Mouse (Mus musculus) limb, embryonic 11.5 days (tissue): ENCODE measurements around the gene Ccne1. TPM values are rescaled to one million over a fixed set of nuclear protein-coding genes. Genes with fewer than 3 reads are reported as not detected.

Source experiments
- ATAC-seq: fragments of 200-750 bp; cut with Nextera tagmentation; 2 replicates; pipeline ENCODE4 v1.8.0; 2017; ENCODE audit warnings: low read depth; ENCODE audit not compliant: insufficient number of reproducible peaks, low FRiP score, low TSS enrichment
- DNase-seq: peaks from one replicate; pipeline ENCODE4 v3.0.0-alpha.2; 2015; ENCODE audit warnings: low spot score
- H3K27ac ChIP-seq: fragments of 300-500 bp; sonication (generic); replicated peaks from 2 replicates; pipeline ENCODE4 v1.5.1; 2014; ENCODE audit warnings: low read depth, mild to moderate bottlenecking, low read length
- H3K27me3 ChIP-seq: fragments of 300-500 bp; sonication (generic); 2 replicates; pipeline ENCODE4 v1.6.1; 2014; ENCODE audit warnings: mild to moderate bottlenecking, low read length, mixed read lengths; ENCODE audit not compliant: control insufficient read depth, insufficient read depth
- H3K36me3 ChIP-seq: fragments of 300-500 bp; sonication (generic); 2 replicates; pipeline ENCODE4 v1.6.1; 2014; ENCODE audit warnings: mild to moderate bottlenecking, low read length, moderate library complexity, mixed read lengths; ENCODE audit not compliant: control insufficient read depth, insufficient read depth
- H3K4me1 ChIP-seq: fragments of 300-500 bp; sonication (generic); 2 replicates; pipeline ENCODE4 v1.6.1; 2014; ENCODE audit warnings: low read length, mixed read lengths; ENCODE audit not compliant: control insufficient read depth, insufficient read depth
- H3K4me2 ChIP-seq: fragments of 300-500 bp; sonication (generic); 2 replicates; pipeline ENCODE4 v1.6.1; 2014; ENCODE audit warnings: low read depth, mild to moderate bottlenecking, moderate library complexity; ENCODE audit not compliant: severe bottlenecking
- H3K4me3 ChIP-seq: fragments of 300-500 bp; sonication (generic); 2 replicates; pipeline ENCODE4 v1.5.1; 2014; ENCODE audit warnings: low read depth, low read length
- H3K9ac ChIP-seq: fragments of 300-500 bp; sonication (generic); 2 replicates; pipeline ENCODE4 v1.6.1; 2014; ENCODE audit warnings: mild to moderate bottlenecking, low read length
- H3K9me3 ChIP-seq: fragments of 300-500 bp; sonication (generic); 2 replicates; pipeline ENCODE4 v1.6.1; 2016; ENCODE audit warnings: low read length; ENCODE audit not compliant: control insufficient read depth
- WGBS: fragments of 180-500 bp; shearing (Covaris S2); extraction: QIAGEN DNeasy Blood & Tissue Kit; methylation state at CpG from one replicate; pipeline ENCODE4 v1.1.7; 2014; 5-methylcytosine and 5-hydroxymethylcytosine counted together
- polyA plus RNA-seq: library from polyadenylated mRNA; unstranded; fragments of >200 nt; fragmentation: Nextera tagmentation; extraction: Ambion mirVana; gene quantifications from 2 replicates; pipeline ENCODE4 v1.2.1, GENCODE M21; 2014

The Ccne1 gene
- polyA plus RNA-seq, 1 experiment from 2014 or later = 131 TPM

DNA sequence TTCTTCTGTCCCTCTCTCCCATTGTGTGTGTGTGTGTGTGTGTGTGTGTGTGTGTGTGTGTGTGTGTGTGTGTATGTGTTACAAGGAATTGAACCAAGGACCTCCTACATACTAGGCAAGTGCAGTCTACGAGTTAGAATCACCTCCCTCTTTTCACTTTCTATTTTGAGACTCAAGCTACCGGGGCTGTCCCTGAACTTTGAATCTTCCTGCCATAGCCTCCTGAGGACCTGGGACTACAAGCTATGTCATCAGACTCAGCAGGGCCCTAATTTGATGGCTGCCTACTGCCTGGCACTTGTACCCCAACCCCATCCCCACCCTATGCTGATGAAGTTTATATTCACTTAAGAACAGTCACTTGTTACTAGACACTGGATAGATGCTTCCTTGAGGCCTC lies 18.9 kb downstream of the Ccne1 start:
- Histone ChIP-seq H3K9ac (no peak overlapping the region), H3K27me3 (no peaks in the 10 kb centered on the region; the same call in 1 of the 2 replicates), H3K4me1 (peaks cover 13% of the 10 kb centered on the region; the same call in 1 of the 2 replicates), H3K4me3 (no peak overlapping the region), H3K4me2 (no peak overlapping the region), H3K27ac (no peak overlapping the region), H3K36me3 (no peaks in the 10 kb centered on the region), H3K9me3 (no peaks in the 10 kb centered on the region)
- WGBS = 66% methylated on average over 2 of the region's 2 CpGs
- ATAC-seq (no peak), DNase-seq (no peak)

DNA sequence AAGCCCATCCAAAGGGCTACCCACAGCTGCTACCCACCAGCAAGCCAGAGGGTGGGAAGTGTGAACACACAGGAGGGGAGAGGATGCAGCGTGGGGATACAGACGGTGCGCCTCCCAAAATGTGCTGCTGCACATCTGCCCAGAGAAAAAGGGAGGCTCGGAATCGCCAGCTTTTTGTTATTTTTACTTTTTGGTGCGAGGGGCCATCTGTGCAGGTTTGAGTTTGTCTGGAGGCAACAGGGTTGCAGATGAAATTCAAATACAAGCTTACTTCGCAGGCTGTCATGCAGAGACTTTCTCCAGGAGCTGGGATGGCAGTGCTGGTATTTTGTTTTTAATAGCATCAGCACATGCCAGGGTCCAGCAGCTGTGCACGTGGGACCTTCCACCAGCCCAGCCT lies 19.5 kb downstream of the Ccne1 start:
- H3K9ac ChIP-seq = no peak overlapping the region
- no peak overlapping the region for H3K27ac ChIP-seq
- no peak for ATAC-seq
- no peak overlapping the region for H3K4me3 ChIP-seq
- no peaks in the 10 kb centered on the region for H3K9me3 ChIP-seq
- no peaks in the 10 kb centered on the region for H3K36me3 ChIP-seq
- WGBS = 82% methylated on average over 8 of the region's 8 CpGs
- H3K4me1 ChIP-seq = peaks cover 10% of the 10 kb centered on the region; the same call in 1 of the 2 replicates
- DNase-seq = no peak
- no peak overlapping the region for H3K4me2 ChIP-seq
- H3K27me3 ChIP-seq = no peaks in the 10 kb centered on the region; the same call in 1 of the 2 replicates

DNA sequence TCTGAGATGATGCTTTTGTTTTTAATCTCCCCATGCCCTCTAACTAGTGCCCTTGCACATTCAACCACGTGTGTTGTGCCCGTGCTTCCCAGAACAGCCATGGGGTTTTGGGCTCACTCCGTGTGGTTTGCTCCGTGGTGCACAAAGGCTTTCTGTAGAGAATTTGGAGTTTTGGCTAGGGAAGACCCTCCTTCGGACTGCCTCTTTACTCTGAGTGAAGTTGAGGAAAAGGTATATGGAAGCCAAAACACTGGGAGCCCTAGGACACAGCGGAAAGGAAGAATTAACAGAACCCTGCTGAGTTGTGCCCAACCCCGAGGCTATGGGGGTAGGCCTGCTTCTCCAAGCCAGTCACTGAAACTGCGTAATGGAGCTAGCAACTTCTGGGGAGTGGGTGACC lies 20.9 kb downstream of the Ccne1 start:
- H3K27ac ChIP-seq = no peak overlapping the region
- ATAC-seq (no peak), DNase-seq (no peak)
- no peak overlapping the region for H3K9ac ChIP-seq
- H3K4me3 ChIP-seq = no peak overlapping the region
- no peaks in the 10 kb centered on the region for H3K9me3 ChIP-seq
- H3K4me1 ChIP-seq = peaks cover 10% of the 10 kb centered on the region; the same call in 1 of the 2 replicates
- no peaks in the 10 kb centered on the region; the same call in 1 of the 2 replicates for H3K27me3 ChIP-seq
- no peak overlapping the region for H3K4me2 ChIP-seq
- H3K36me3 ChIP-seq = no peaks in the 10 kb centered on the region
- WGBS = 38% methylated on average over 8 of the region's 8 CpGs

DNA sequence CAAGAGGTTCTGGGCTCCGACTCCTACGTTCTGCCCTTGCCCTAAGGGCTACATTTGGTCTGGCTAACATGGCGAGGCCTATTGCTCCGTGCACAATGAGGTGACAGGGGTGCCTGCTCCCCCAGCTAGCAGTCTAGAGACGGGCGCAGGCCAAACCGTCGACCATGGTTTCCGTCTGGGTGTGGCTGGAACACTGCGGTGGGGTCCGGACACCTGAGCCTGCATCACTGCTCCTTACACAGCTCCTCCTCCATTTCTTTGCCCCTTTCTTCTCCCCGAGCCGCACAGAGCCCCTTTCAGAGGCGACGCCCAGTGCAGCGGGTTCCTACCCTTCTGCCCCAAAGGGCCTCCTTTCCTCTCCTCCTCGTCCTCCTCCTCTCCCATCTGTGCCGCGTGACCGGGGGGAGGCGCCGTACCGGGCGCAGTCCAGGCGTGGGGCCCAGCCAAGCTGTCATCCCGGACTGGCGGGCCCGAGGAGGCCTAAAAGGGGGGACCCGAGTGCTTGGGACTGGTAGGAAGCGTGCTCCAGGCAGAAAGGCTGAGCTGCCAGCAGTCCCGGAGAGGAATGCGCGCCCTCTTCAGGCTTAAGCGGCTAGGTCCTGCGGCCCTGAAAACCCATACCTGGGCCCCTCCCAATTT lies 21.6 kb downstream of the Ccne1 start:
- peak overlapping the region; percentile 74 for H3K4me2 ChIP-seq
- H3K9ac ChIP-seq = peak overlapping the region; percentile 30; the same call in 1 of the 2 replicates
- ATAC-seq (peak; percentile 15), DNase-seq (peak; percentile 81)
- 2% methylated on average over 35 of the region's 35 CpGs for WGBS
- H3K4me1 ChIP-seq = peaks cover 10% of the 10 kb centered on the region; the same call in 1 of the 2 replicates
- H3K36me3 ChIP-seq = no peaks in the 10 kb centered on the region
- H3K4me3 ChIP-seq = peak overlapping the region; percentile 35
- no peaks in the 10 kb centered on the region; the same call in 1 of the 2 replicates for H3K27me3 ChIP-seq
- no peak overlapping the region for H3K27ac ChIP-seq
- no peaks in the 10 kb centered on the region for H3K9me3 ChIP-seq

DNA sequence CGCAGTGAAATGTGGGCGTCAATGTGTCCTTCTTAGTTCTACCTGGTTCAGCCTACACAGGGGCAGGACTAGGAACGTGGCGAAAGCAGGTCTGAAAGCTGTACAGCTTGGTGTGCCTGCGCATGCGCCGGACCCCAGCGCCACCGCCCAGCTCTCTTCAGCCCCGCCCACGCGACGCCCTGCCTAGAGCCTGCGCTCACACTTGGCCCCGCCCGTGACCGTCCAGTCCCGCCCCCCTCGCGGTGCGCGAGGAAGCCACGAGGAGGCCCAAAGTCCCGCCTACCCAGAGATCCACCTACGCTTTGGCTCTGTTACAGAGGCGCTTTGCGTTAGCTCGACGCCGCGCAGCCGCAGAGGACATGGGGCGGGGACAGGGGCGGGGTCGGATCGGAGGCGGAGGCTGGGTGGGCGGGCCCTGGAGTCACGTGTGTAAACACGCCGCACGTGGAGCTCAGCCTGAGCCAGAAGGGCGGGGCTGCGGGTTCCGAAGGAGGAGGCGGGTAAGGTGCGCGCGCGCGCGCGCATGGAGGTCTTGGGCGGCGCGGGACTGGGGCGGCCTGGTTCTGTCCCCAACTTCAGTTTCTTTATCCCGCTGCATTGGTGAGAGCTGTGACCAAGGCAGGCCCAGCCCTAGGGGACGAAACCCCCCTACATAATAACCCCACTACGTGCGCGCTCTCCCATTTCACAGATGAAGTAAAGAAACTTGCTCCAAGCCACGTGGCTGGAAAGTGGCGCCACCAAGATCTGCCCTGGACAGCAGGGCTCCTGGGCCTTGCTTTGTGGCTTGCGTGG lies 22.4 kb downstream of the Ccne1 start:
- no peaks in the 10 kb centered on the region for H3K9me3 ChIP-seq
- DNase-seq = peak; percentile 99
- WGBS = under 1% methylated on average over 62 of the region's 65 CpGs
- H3K4me2 ChIP-seq = peak overlapping the region; percentile 74
- H3K27ac ChIP-seq = no peak overlapping the region
- peaks cover 10% of the 10 kb centered on the region; the same call in 1 of the 2 replicates for H3K4me1 ChIP-seq
- peak; percentile 99 for ATAC-seq
- no peaks in the 10 kb centered on the region for H3K36me3 ChIP-seq
- H3K4me3 ChIP-seq = peak overlapping the region; percentile 35
- H3K9ac ChIP-seq = no peak overlapping the region
- no peaks in the 10 kb centered on the region; the same call in 1 of the 2 replicates for H3K27me3 ChIP-seq

DNA sequence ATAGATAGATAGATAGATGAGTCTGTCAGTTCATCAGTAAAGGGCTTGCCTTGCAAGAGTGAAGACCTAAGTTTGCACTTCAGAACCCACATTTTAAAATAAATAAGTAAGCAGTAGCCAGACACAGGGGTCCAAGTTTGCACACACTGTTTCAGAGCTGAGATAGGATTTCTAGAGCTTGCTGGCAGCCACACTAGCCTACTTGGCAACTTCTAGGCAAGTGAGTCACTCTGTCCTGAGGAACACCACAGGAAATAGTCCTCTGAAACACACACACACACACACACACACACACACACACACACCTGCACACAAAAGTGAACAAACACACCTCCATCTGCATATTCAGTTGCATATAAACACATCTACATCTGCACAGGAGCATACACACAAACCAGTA lies 24.4 kb downstream of the Ccne1 start:
- Histone ChIP-seq H3K27ac (no peak overlapping the region), H3K4me2 (no peak overlapping the region), H3K27me3 (no peaks in the 10 kb centered on the region; the same call in 1 of the 2 replicates), H3K4me1 (peaks cover 10% of the 10 kb centered on the region; the same call in 1 of the 2 replicates), H3K36me3 (no peaks in the 10 kb centered on the region), H3K9me3 (no peaks in the 10 kb centered on the region), H3K9ac (no peak overlapping the region), H3K4me3 (no peak overlapping the region)
- ATAC-seq = no peak
- DNase-seq = no peak

DNA sequence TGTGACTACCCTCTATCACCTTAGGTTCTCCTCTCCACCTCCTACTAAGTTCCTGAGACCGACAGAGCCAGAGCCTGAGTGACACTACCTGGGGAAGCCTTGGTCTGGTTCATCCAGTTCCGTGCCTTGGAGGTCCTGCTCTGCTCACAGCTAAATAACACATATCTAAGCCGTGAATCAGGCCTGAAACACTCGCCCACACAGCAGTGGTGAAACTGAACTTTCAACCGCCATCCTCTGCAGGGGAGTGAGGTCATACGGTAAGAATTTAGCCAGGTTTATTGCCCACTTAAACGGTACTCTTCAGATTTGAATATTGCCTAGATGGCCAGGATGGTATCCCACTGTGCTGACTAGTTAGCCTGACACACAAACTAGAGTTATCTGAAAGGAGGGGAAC lies 30.1 kb downstream of the Ccne1 start:
- Histone ChIP-seq H3K4me3 (no peak overlapping the region), H3K4me2 (no peak overlapping the region), H3K27me3 (no peaks in the 10 kb centered on the region), H3K27ac (no peak overlapping the region), H3K9ac (no peak overlapping the region), H3K4me1 (0 out of 2 replicates have a peak, but pooled peaks cover 3% of the 10 kb centered on the region), H3K36me3 (no peaks in the 10 kb centered on the region), H3K9me3 (no peaks in the 10 kb centered on the region)
- 56% methylated on average over 7 of the region's 7 CpGs for WGBS
- ATAC-seq = no peak
- no peak for DNase-seq

DNA sequence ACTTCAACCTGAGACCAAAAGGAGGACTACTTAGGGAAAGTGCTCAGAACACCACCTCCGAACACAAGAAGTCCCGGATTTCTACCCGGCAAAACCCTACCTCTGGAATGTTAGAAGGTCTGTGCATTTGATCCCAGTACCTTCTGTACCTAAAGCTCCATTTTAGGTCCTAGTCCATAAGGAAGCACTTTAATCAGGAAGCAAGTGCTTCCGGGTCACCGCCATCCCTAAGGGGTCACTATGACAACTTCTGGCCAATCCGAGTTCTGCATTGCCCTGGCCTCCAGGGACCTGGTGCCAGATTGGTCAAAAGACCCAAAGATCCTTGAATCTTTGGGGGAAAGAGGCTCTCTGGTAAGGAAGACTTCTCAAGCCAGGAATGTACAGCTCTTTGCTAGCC lies 31.8 kb downstream of the Ccne1 start:
- 59% methylated on average over 6 of the region's 6 CpGs for WGBS
- DNase-seq = peak; percentile 39
- Histone ChIP-seq H3K4me3 (no peak overlapping the region), H3K4me2 (no peak overlapping the region), H3K4me1 (0 out of 2 replicates have a peak, but pooled peaks cover 3% of the 10 kb centered on the region), H3K9me3 (no peaks in the 10 kb centered on the region), H3K27me3 (no peaks in the 10 kb centered on the region), H3K9ac (no peak overlapping the region), H3K27ac (no peak overlapping the region), H3K36me3 (no peaks in the 10 kb centered on the region)
- no peak for ATAC-seq
